Mouse (Mus musculus): ENCODE measurements around the gene Rflnb. TPM values are rescaled to one million over a fixed set of nuclear protein-coding genes. Genes with fewer than 3 reads are reported as not detected.

Rflnb gene
- total and polyA plus RNA-seq, 3 experiments: 0.19 to 0.85 (median 0.69) TPM

- Histone ChIP-seq H3K27me3 (replicated peaks) (no peaks in the 10 kb centered on the region), H3K9me3 (replicated peaks; ENCODE audit: low read length) (no peaks in the 10 kb centered on the region), H3K4me3 (replicated peaks in 1 of 3; ENCODE audit: low read depth in 2 of 3, low read length in 2 of 3, poor library complexity in 1 of 3) (no peak overlapping the region), H3K9ac (ENCODE audit: insufficient read depth, low read depth) (no peak overlapping the region), H3K36me3 (replicated peaks in 1 of 2; ENCODE audit: control insufficient read depth in 1 of 2, insufficient read depth in 1 of 2, low read length in 1 of 2) (peaks cover 68 to 95% of the 10 kb centered on the region in 2 experiments), H3K4me1 (ENCODE audit: control insufficient read depth in 1 of 2, insufficient read depth in 2 of 2) (no peaks in the 10 kb centered on the region), H3K27ac (ENCODE audit: insufficient read depth, low read depth) (no peak overlapping the region), H3K79me2 (replicated peaks; ENCODE audit: control insufficient read depth, extremely low read depth, insufficient read depth, poor library complexity, severe bottlenecking) (no peaks in the 10 kb centered on the region), H3K4me2 (ENCODE audit: insufficient read depth, low read depth, poor library complexity, severe bottlenecking) (no peak overlapping the region)
- dilution Hi-C loops (cut with MboI; ENCODE audit: extremely low pct_ligation_motif_present, extremely low pct_unique_long_range_greater_than_20kb, low sequenced_read_pairs) (no loop called here), in situ Hi-C loops (cut with MboI; ENCODE audit: low pct_ligation_motif_present, low pct_unique_long_range_greater_than_20kb, low sequenced_read_pairs) (no loop called here)
- TF ChIP-seq POLR2AphosphoS2 (IDR thresholded peaks at IDR 0.05; ENCODE audit: low read depth, low read length) (no peak), POLR2A (IDR thresholded peaks at IDR 0.05; ENCODE audit: low read depth, low read length) (no peak), MEF2A (IDR thresholded peaks at IDR 0.05; ENCODE audit: borderline replicate concordance, low read depth, low read length) (no peak), JUND (conservative IDR thresholded peaks at IDR 0.05; ENCODE audit: low read depth, low read length) (no peak), MYC (IDR thresholded peaks at IDR 0.05; ENCODE audit: low read depth, low read length) (no peak), RAD21 (IDR thresholded peaks at IDR 0.05; ENCODE audit: low read depth, low read length) (no peak), ZKSCAN1 (IDR thresholded peaks at IDR 0.05; ENCODE audit: borderline replicate concordance, low read depth, low read length) (no peak), CHD2 (IDR thresholded peaks at IDR 0.05; ENCODE audit: low read length) (no peak)
- DNase-seq (ENCODE audit: extremely low read depth): no peak
Measured at GRCm38 (mm10) chr11:76077341-76077740, 49.8 kb upstream of the Rflnb start.

- dilution Hi-C loops (cut with MboI; ENCODE audit: extremely low pct_ligation_motif_present, extremely low pct_unique_long_range_greater_than_20kb, low sequenced_read_pairs): no loop called here
- DNase-seq (ENCODE audit: extremely low read depth): no peak
- Histone ChIP-seq H3K79me2 (replicated peaks; ENCODE audit: control insufficient read depth, extremely low read depth, insufficient read depth, poor library complexity, severe bottlenecking) (no peaks in the 10 kb centered on the region), H3K4me2 (ENCODE audit: insufficient read depth, low read depth, poor library complexity, severe bottlenecking) (no peak overlapping the region), H3K9ac (ENCODE audit: insufficient read depth, low read depth) (no peak overlapping the region), H3K36me3 (replicated peaks in 1 of 2; ENCODE audit: control insufficient read depth in 1 of 2, insufficient read depth in 1 of 2, low read length in 1 of 2) (peaks cover 47 to 91% of the 10 kb centered on the region in 2 experiments), H3K4me3 (replicated peaks in 1 of 3; ENCODE audit: low read depth in 2 of 3, low read length in 2 of 3, poor library complexity in 1 of 3) (no peak overlapping the region), H3K27me3 (replicated peaks) (no peaks in the 10 kb centered on the region), H3K4me1 (ENCODE audit: control insufficient read depth in 1 of 2, insufficient read depth in 2 of 2) (no peaks in the 10 kb centered on the region), H3K27ac (ENCODE audit: insufficient read depth, low read depth) (no peak overlapping the region), H3K9me3 (replicated peaks; ENCODE audit: low read length) (no peaks in the 10 kb centered on the region)
- in situ Hi-C loops (cut with MboI; ENCODE audit: low pct_ligation_motif_present, low pct_unique_long_range_greater_than_20kb, low sequenced_read_pairs): no loop called here
- no peak for TF ChIP-seq TBP (conservative IDR thresholded peaks at IDR 0.05; ENCODE audit: low read depth, low read length)
- no peak for TF ChIP-seq CHD1 (IDR thresholded peaks at IDR 0.05; ENCODE audit: low read depth, low read length)
- TF ChIP-seq MAFK (IDR thresholded peaks at IDR 0.05; ENCODE audit: insufficient replicate concordance, low read length): no peak
- TF ChIP-seq EP300 (IDR thresholded peaks at IDR 0.05; ENCODE audit: low read length): no peak
Measured at GRCm38 (mm10) chr11:76074296-76075093, 46.9 kb upstream of the Rflnb start.

- dilution Hi-C loops (cut with MboI; ENCODE audit: extremely low pct_ligation_motif_present, extremely low pct_unique_long_range_greater_than_20kb, low sequenced_read_pairs): no loop called here
- Histone ChIP-seq H3K4me1 (ENCODE audit: control insufficient read depth in 1 of 2, insufficient read depth in 2 of 2) (peaks cover 10 to 36% of the 10 kb centered on the region in 2 experiments), H3K27me3 (replicated peaks) (no peaks in the 10 kb centered on the region), H3K36me3 (replicated peaks in 1 of 2; ENCODE audit: control insufficient read depth in 1 of 2, insufficient read depth in 1 of 2, low read length in 1 of 2) (peaks cover 23 to 65% of the 10 kb centered on the region in 2 experiments), H3K4me3 (replicated peaks in 1 of 3; ENCODE audit: low read depth in 2 of 3, low read length in 2 of 3, poor library complexity in 1 of 3) (no peak overlapping the region), H3K79me2 (replicated peaks; ENCODE audit: control insufficient read depth, extremely low read depth, insufficient read depth, poor library complexity, severe bottlenecking) (no peaks in the 10 kb centered on the region), H3K9me3 (replicated peaks; ENCODE audit: low read length) (no peaks in the 10 kb centered on the region), H3K4me2 (ENCODE audit: insufficient read depth, low read depth, poor library complexity, severe bottlenecking) (no peak overlapping the region), H3K9ac (ENCODE audit: insufficient read depth, low read depth) (no peak overlapping the region), H3K27ac (ENCODE audit: insufficient read depth, low read depth) (no peak overlapping the region)
- in situ Hi-C loops (cut with MboI; ENCODE audit: low pct_ligation_motif_present, low pct_unique_long_range_greater_than_20kb, low sequenced_read_pairs): no loop called here
- DNase-seq (ENCODE audit: extremely low read depth): no peak
- no peak for TF ChIP-seq JUND (conservative IDR thresholded peaks at IDR 0.05; ENCODE audit: low read depth, low read length)
- TF ChIP-seq ETS1 (conservative IDR thresholded peaks at IDR 0.05; ENCODE audit: low read depth, low read length): no peak
- no peak for TF ChIP-seq JUN (IDR thresholded peaks at IDR 0.05; ENCODE audit: insufficient read depth, low read depth, low read length)
- no peak for TF ChIP-seq MAZ (IDR thresholded peaks at IDR 0.05; ENCODE audit: low read depth, low read length)
- no peak for TF ChIP-seq CTCF (conservative IDR thresholded peaks at IDR 0.05 in 1 of 2, IDR thresholded peaks at IDR 0.05 in 1 of 2; ENCODE audit: low read depth in 2 of 2, low read length in 2 of 2)
- no peak for TF ChIP-seq CHD2 (IDR thresholded peaks at IDR 0.05; ENCODE audit: low read length)
Measured at GRCm38 (mm10) chr11:76069816-76070215, 42.2 kb upstream of the Rflnb start.
